In genomic region chr1:160745238-160745930, GRCm38 (mm10) we compare ENCODE assay signal across 26 mouse cellular contexts. TPM values are rescaled to one million over a fixed set of nuclear protein-coding genes. Genes with fewer than 3 reads are reported as not detected.
DNase-seq lines count a peak whose midpoint lies in the region; ATAC-seq and TF ChIP-seq lines count a peak whose summit lies in the region.
"Had no signal": no experiment of that assay in that cellular context is flagged by ENCODE, and none has a peak within 500 bp of the region (broad histone marks: within the 10 kb centered on the region; RNA-seq: fewer than 3 reads in every experiment).

No protein-coding gene starts in this region.

- no peaks in the 10 kb centered on the region for H3K9me3 ChIP-seq in CH12.LX (replicated peaks; ENCODE audit: low read length)
- H3K9me3 ChIP-seq in midbrain, embryonic 15.5 days: no peaks in the 10 kb centered on the region
- H3K9me3 ChIP-seq: embryonic facial prominence, embryonic 13.5 days; embryonic facial prominence, embryonic 15.5 days; forebrain, embryonic 10.5 days; forebrain, embryonic 12.5 days; G1E had no signal

- no peak for TF ChIP-seq POLR2A in CH12.LX (IDR thresholded peaks at IDR 0.05; ENCODE audit: low read depth, low read length)

- H3K4me2 ChIP-seq in CH12.LX (ENCODE audit: insufficient read depth, low read depth, poor library complexity, severe bottlenecking): no peak overlapping the region
- no peak overlapping the region for H3K4me2 ChIP-seq in midbrain, embryonic 15.5 days
- H3K4me2 ChIP-seq: embryonic facial prominence, embryonic 13.5 days; embryonic facial prominence, embryonic 15.5 days; forebrain, embryonic 12.5 days had no signal

- intact Hi-C loops in heart, postnatal 36 days (cut with DNase I): loop anchor here (10.0 kb wide), 1 partner anchor 449 kb away; no protein-coding TSS in a partner anchor

- H3K4me3 ChIP-seq in CH12.LX (replicated peaks in 1 of 3; ENCODE audit: low read depth in 2 of 3, low read length in 2 of 3, poor library complexity in 1 of 3): no peak overlapping the region
- H3K4me3 ChIP-seq in midbrain, embryonic 15.5 days: no peak overlapping the region
- H3K4me3 ChIP-seq: embryonic facial prominence, embryonic 13.5 days; embryonic facial prominence, embryonic 15.5 days; erythroblast, embryonic 14.5 days; forebrain, embryonic 10.5 days; forebrain, embryonic 12.5 days had no signal

- dilution Hi-C loops in CH12.LX (cut with MboI; ENCODE audit: extremely low pct_ligation_motif_present, extremely low pct_unique_long_range_greater_than_20kb, low sequenced_read_pairs): no loop called here

- no peak for TF ChIP-seq CTCF in CH12.LX (conservative IDR thresholded peaks at IDR 0.05 in 1 of 2, IDR thresholded peaks at IDR 0.05 in 1 of 2; ENCODE audit: low read depth in 2 of 2, low read length in 2 of 2)

- H3K4me1 ChIP-seq in CH12.LX (ENCODE audit: control insufficient read depth in 1 of 2, insufficient read depth in 2 of 2): peaks cover 0 to 48% of the 10 kb centered on the region in 2 experiments; a peak in 2 of 4 replicates
- no peaks in the 10 kb centered on the region for H3K4me1 ChIP-seq in midbrain, embryonic 15.5 days
- H3K4me1 ChIP-seq: embryonic facial prominence, embryonic 13.5 days had no signal

- TF ChIP-seq RAD21 in CH12.LX (IDR thresholded peaks at IDR 0.05; ENCODE audit: low read depth, low read length): no peak

- no peaks in the 10 kb centered on the region for H3K36me3 ChIP-seq in CH12.LX (replicated peaks in 1 of 2; ENCODE audit: control insufficient read depth in 1 of 2, insufficient read depth in 1 of 2, low read length in 1 of 2)
- H3K36me3 ChIP-seq in midbrain, embryonic 15.5 days (replicated peaks): no peaks in the 10 kb centered on the region
- H3K36me3 ChIP-seq: embryonic facial prominence, embryonic 13.5 days; embryonic facial prominence, embryonic 15.5 days; forebrain, embryonic 10.5 days; forebrain, embryonic 12.5 days; G1E had no signal

- no peak for TF ChIP-seq EP300 in CH12.LX (IDR thresholded peaks at IDR 0.05; ENCODE audit: low read length)

- peak; percentile 48; the same call in 1 of the 2 replicates for ATAC-seq in granulocyte monocyte progenitor cell, adult 5-6 weeks (replicated peaks; ENCODE audit: poor library complexity, severe bottlenecking)
- ATAC-seq in megakaryocyte progenitor cell, adult 5-6 weeks (replicated peaks; ENCODE audit: poor library complexity): peak; percentile 56; the same call in 1 of the 2 replicates
- no peak for ATAC-seq in midbrain, embryonic 15.5 days (replicated peaks)
- ATAC-seq: activated CD4-positive, CD25-positive, alpha-beta regulatory T cell, adult 4 months; CD4-positive, CD25-positive, alpha-beta regulatory T cell, adult 4 months; forebrain, embryonic 14.5 days; forebrain, embryonic 16.5 days; Patski had no signal

- H3K79me2 ChIP-seq in CH12.LX (replicated peaks; ENCODE audit: control insufficient read depth, extremely low read depth, insufficient read depth, poor library complexity, severe bottlenecking): peaks cover 55% of the 10 kb centered on the region

- in situ Hi-C loops in CH12.LX (cut with MboI; ENCODE audit: low pct_ligation_motif_present, low pct_unique_long_range_greater_than_20kb, low sequenced_read_pairs): loop anchor here (25.0 kb wide), 1 partner anchor 533 kb away; the partner anchor contains the start of gene Cacybp

- H3K9ac ChIP-seq in CH12.LX (ENCODE audit: insufficient read depth, low read depth): no peak overlapping the region
- no peak overlapping the region for H3K9ac ChIP-seq in midbrain, embryonic 15.5 days
- H3K9ac ChIP-seq: embryonic facial prominence, embryonic 13.5 days; embryonic facial prominence, embryonic 15.5 days; forebrain, embryonic 12.5 days had no signal

- peak; percentile 28 for DNase-seq in CH12.LX (ENCODE audit: extremely low read depth)
- no peak for DNase-seq in heart, postnatal 36 days
- no peak for DNase-seq in urinary bladder, adult 18-20 months (ENCODE audit: low spot score in 2 of 2)
- DNase-seq: adrenal gland, adult 8-10 months; adrenal gland, postnatal 14 days; adrenal gland, postnatal 36 days; B cell, adult 2 months; cerebellum, adult 11-12 months; cerebellum, adult 2 months; cerebellum, adult 9-10 months; cerebellum, postnatal 10 days; cerebellum, postnatal 25 days had no signal

- no peaks in the 10 kb centered on the region for H3K27me3 ChIP-seq in CH12.LX (replicated peaks)
- H3K27me3 ChIP-seq in midbrain, embryonic 15.5 days (replicated peaks): no peaks in the 10 kb centered on the region
- H3K27me3 ChIP-seq: embryonic facial prominence, embryonic 13.5 days; embryonic facial prominence, embryonic 15.5 days; forebrain, embryonic 12.5 days; Patski had no signal

- WGBS in midbrain, embryonic 15.5 days: 87% methylated on average over 7 of the region's 7 CpGs

- H3K27ac ChIP-seq in CH12.LX (ENCODE audit: insufficient read depth, low read depth): no peak overlapping the region
- H3K27ac ChIP-seq in midbrain, embryonic 15.5 days: no peak overlapping the region
- H3K27ac ChIP-seq: embryonic facial prominence, embryonic 13.5 days; embryonic facial prominence, embryonic 15.5 days; forebrain, embryonic 10.5 days; forebrain, embryonic 12.5 days had no signal

TF ChIP-seq in CH12.LX, 34 proteins besides CTCF, POLR2A, EP300 and RAD21:
- TF ChIP-seq BHLHE40 (IDR thresholded peaks at IDR 0.05; ENCODE audit: low read depth, low read length) (peak; percentile 97), ZC3H11A (IDR thresholded peaks at IDR 0.05; ENCODE audit: low read depth, low read length) (no peak), NELFE (IDR thresholded peaks at IDR 0.05; ENCODE audit: low read depth, low read length) (no peak), CHD2 (IDR thresholded peaks at IDR 0.05; ENCODE audit: low read length) (no peak), E2F4 (IDR thresholded peaks at IDR 0.05; ENCODE audit: insufficient replicate concordance, low read depth, low read length) (no peak), ZMIZ1 (IDR thresholded peaks at IDR 0.05; ENCODE audit: low read depth, low read length) (no peak), CHD1 (IDR thresholded peaks at IDR 0.05; ENCODE audit: low read depth, low read length) (no peak), MAFK (IDR thresholded peaks at IDR 0.05; ENCODE audit: insufficient replicate concordance, low read length) (no peak), RCOR1 (conservative IDR thresholded peaks at IDR 0.05; ENCODE audit: low read depth, low read length) (0 out of 2 replicates have a peak, but pooled peaks have one; percentile 9), NRF1 (IDR thresholded peaks at IDR 0.05; ENCODE audit: low read depth, low read length) (no peak), ZKSCAN1 (IDR thresholded peaks at IDR 0.05; ENCODE audit: borderline replicate concordance, low read depth, low read length) (no peak), USF2 (conservative IDR thresholded peaks at IDR 0.05; ENCODE audit: low read depth, low read length) (no peak), MAX (IDR thresholded peaks at IDR 0.05; ENCODE audit: low read length) (no peak; the same call in 1 of the 2 replicates), USF1 (IDR thresholded peaks at IDR 0.05; ENCODE audit: low read depth, low read length) (no peak), ETS1 (conservative IDR thresholded peaks at IDR 0.05; ENCODE audit: low read depth, low read length) (0 out of 2 replicates have a peak, but pooled peaks have one; percentile 7), MXI1 (IDR thresholded peaks at IDR 0.05; ENCODE audit: low read depth, low read length) (no peak), GABPA (IDR thresholded peaks at IDR 0.05; ENCODE audit: insufficient replicate concordance, low read depth, low read length) (no peak), JUND (conservative IDR thresholded peaks at IDR 0.05; ENCODE audit: low read depth, low read length) (no peak), TCF12 (IDR thresholded peaks at IDR 0.05; ENCODE audit: low read depth, low read length) (no peak), ZNF384 (IDR thresholded peaks at IDR 0.05; ENCODE audit: low read depth, low read length) (peak; percentile 76)
TF ChIP-seq in CH12.LX: peak in this region for 4.

RNA-seq across cellular contexts. Expression of gene Rabgap1l, which starts 47.6 kb away (rescaled TPM):
- total RNA-seq in CH12.LX (2012; rRNA removed) (81.9 and 84.0 TPM in 2 replicates), CH12.LX (2014; rRNA removed) (109 and 124 TPM in 2 replicates)
- polyA plus RNA-seq in CH12.LX (2012; ENCODE audit: insufficient read length, low read depth): 85.6 and 97.0 TPM in 2 replicates
- total RNA-seq in granulocyte monocyte progenitor cell, adult 5-6 weeks (2014; fragmentation: Nextera tagmentation): 98.4 and 99.1 TPM in 2 replicates
- total RNA-seq in granulocyte monocyte progenitor cell, adult 5-6 weeks (2017): 104 and 137 TPM in 2 replicates
- total RNA-seq in megakaryocyte progenitor cell, adult 5-6 weeks (2015): 122 and 143 TPM in 2 replicates
- 149 and 173 TPM in 2 replicates for total RNA-seq in megakaryocyte progenitor cell, adult 5-6 weeks (2017)
- polyA plus RNA-seq in midbrain, embryonic 15.5 days (2015; fragmentation: Nextera tagmentation; extraction: Ambion mirVana): 32.9 and 38.3 TPM in 2 replicates
- 10 to 100 TPM; 80.3 to 83.6 TPM for total RNA-seq in heart, postnatal 36 days (2021)
